Mouse (Mus musculus): ENCODE results near the gene Ubald2. TPM values are rescaled to one million over a fixed set of nuclear protein-coding genes. Genes with fewer than 3 reads are reported as not detected.

The Ubald2 gene
- total RNA-seq, 2 experiments from 2014 or later, result 47.2 to 49.4 TPM

DNA sequence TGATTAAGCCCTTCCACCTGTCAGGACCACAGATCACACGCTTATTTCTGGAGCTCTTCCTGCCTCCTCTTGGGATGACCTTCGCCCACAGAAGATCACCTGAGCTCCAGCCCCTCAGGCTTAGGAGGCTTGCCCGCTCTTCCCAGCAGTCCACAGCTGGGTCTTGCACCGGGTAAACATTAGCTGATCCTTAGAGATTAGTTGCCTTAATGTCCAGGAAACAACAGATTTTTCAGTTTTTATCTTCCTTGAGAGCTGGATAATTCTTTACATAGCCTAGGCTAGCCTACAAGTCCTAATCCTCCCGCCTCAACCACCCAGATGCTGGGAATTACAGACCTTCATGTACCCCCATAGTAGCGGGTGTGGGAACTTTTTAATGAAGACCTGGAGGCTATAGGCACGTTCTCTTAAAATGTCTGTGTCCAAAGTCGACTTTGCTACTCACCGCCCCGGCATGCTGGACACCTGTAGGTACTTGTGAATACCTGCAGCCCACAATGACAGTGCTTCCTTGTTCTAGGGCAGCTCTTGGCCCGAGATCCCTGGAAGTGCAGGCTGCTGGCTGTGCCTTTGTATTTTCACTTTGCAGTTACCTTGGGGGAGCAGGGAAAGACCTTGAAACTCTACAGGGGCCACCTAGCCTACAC, 2.3 kb upstream of the Ubald2 start:
- DNase-seq, result no peak
- intact Hi-C loops (cut with DNase I), result loop anchor here (2.0 to 5.0 kb wide), 2 partner anchors 13 to 344 kb away; partner anchors contain the start of gene Wbp2

DNA sequence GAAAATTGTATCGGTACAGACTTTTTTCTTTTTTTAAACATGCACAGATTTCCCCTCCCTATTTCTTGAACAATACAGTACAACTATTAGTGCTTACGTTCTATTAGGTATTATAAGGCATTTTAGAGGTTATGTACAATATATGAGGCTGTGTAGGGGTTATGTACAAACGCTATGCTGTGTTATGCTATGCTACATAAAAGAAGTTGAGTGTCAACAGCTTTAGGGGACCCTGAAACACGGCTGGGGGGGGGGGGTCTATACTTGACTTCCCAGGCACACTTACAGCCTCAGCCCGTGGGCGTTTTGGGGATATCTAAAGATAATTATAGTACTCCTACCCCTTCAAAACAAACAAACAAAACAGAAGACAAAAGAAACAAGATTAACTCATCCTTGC, 1.8 kb upstream of the Ubald2 start:
- intact Hi-C loops (cut with DNase I), result loop anchor here (2.0 to 5.0 kb wide), 2 partner anchors 13 to 345 kb away; partner anchors contain the start of gene Wbp2
- no peak for DNase-seq

DNA sequence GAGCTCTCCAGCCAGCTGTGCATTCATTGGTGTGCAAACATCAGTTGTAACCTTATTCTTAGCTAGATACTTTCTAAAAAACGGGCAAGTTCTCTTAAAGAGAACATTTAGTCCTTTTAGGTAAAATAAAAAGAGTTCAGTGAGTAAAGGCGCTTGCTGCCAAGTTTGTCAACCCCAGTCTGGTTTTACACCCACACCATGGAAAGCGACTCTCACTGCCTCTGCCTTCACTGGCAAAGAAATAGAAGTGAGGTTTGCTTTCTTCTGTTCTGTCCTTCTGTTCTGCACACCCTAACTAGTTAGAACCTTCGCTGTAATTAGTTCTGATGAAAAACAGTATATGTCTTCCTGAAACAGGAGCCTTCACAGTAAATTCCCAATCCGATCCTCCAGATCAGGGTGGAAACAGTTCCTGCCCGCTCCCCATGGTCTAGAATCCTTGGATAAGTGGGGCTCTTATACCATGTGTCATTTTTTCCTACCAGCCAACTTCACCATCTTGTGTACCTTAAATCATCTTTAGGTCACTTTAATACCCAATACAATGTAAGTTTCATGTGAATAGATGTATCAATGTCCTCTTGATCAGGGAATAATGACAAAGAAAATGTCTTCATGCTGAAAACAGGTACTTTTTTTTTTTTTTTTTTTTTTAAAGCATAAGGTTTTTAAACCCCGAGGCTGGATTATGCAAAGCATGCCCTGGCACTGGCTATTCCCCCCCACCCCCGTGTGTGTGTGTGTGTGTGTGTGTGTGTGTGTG, 1.1 kb upstream of the Ubald2 start:
- intact Hi-C loops (cut with DNase I), result loop anchor here (2.0 to 5.0 kb wide), 2 partner anchors 14 to 345 kb away; partner anchors contain the start of gene Wbp2

DNA sequence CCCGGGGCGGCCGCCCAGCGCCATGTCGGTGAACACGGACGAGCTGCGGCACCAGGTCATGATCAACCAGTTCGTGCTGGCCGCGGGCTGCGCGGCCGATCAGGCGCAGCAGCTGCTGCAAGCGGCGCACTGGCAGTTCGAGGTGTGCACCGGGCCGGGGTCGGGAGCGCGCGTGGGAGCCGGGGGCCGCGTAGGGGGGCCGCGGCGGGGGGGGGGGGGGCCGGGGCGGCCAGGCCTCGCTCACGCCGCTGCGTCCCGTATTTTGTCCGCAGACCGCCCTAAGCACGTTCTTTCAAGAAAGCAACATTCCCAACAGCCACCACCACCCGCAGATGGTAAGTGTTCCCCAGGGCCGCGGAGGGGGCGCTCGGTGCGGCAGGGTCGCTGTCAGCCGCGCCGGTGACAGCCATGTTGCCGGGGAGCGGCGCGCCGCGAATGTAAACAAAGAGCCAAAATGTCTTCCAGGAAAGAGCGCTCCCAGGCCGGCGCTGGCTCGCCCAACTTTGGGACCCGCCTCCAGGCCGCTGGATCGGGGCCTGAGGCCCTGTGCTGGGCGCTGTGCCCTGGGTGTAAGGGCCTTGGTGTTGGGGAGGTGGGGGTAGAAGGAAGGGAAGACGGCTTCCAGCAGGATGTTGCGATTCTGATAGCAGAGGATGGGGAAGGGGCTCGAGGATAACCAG, 533 bp downstream of the Ubald2 start:
- intact Hi-C loops (cut with DNase I), result loop anchor here (5.0 kb wide), 1 partner anchor 347 kb away; the partner anchor contains the start of gene Wbp2
- peak; percentile 84 for DNase-seq

More for the DNA sequence above, 1.1 kb upstream of the Ubald2 start:
- DNase-seq, result no peak

DNA sequence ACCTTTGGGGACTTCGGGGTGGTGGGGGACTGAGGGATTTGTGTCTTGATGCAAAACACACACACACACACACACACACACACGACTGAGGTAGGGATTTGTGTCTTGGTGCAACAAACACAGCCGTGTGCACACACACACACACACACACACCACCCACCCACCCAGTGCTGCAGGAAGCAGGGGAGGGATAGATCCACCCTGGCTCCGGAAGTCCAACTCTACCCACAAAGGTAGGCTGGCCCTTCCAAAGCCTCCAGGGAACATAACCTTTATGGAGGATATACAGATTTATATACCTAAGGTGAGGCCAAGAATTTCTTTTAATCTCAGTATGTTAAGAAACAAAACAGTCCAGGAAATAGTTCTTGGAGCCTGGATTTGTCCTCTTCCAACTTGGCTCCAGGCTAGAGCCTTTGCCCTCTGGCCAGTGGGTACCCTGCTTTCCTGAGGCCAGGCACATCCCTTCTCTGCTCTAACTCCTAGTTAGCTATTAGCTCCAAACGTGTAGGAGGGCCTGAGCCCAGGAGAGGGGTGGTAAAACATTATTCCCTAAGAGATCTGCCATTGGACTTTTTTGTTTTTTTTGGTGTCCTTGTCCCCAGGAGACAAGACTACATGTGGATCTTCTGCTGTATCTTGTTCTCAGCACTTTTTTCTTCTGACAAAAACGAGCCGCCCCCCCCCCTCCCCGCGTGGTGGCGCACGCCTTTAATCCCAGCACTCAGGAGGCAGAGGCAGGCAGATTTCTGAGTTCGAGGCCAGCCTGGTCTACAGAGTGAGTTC, 1.3 kb downstream of the Ubald2 start:
- DNase-seq, result no peak
- intact Hi-C loops (cut with DNase I), result loop anchor here (5.0 kb wide), 1 partner anchor 348 kb away; the partner anchor contains the start of gene Wbp2

DNA sequence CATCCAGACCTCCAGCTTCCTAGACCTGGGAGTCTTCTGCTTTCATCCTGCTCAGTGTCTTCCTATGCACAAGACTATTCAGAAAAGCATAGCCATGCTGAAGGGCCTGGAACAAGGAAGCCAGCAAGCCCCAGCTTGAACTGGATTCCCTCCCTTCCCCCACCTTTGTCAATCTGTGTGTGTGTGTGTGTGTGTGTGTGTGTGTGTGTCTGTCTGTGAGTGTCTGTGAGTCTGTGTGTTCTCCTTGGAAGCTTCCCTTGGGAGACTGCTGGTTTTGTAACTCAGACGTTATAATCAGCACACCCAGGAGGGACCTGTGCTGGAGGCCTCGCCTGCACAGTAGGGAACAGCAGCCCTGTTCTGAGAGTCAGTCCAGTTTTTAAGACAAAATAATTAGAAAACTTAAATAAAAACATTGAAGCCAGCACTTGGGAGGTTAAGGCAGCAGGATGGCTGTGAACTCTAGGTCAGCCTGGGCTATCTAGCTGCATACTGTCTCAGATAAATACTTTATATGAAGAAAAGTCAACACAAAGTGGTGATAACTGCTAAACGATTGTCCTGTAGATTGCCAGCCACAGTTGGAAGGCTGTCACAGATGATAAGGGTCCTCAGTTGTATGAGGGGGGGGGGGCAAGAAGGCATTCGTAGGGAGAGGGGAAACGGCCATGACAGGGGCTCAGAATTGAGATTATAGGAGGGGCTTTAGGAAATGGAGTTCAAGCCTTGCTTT, 2.3 kb downstream of the Ubald2 start:
- DNase-seq, result peak in 1 of 2 experiments; percentile 31
- intact Hi-C loops (cut with DNase I), result no loop called here

DNA sequence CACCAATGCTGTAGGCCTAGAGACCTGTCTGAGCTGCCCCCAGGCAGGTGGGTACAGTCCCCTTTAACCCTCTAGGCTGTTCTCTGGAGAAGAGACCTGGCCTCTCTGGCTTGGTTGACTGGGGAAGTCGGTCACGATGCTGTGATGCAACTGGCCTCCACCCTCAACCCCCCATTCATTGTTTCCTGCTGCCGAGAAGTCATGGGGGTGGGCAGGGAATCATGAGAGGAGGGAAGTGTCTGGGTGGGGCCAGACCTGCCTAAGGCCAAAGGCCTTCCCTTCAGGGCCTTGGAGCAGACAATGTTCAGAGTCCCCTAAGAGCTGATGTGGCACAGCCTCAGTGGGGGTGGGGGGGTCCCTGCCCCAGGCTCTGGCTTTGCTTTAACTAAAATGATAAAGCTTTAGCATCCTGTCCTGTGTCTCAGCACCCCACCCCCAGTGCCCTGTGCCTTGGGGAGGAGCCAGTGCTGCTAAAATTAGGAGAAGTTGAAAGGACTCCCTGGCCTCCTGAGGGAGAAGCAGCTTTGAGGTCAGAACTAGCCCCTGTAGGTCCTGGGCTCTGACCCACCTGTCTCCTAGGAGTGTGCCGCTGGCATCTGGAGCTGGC, 2.9 kb downstream of the Ubald2 start:
- DNase-seq, result peak; percentile 75 to 77
- intact Hi-C loops (cut with DNase I), result no loop called here

DNA sequence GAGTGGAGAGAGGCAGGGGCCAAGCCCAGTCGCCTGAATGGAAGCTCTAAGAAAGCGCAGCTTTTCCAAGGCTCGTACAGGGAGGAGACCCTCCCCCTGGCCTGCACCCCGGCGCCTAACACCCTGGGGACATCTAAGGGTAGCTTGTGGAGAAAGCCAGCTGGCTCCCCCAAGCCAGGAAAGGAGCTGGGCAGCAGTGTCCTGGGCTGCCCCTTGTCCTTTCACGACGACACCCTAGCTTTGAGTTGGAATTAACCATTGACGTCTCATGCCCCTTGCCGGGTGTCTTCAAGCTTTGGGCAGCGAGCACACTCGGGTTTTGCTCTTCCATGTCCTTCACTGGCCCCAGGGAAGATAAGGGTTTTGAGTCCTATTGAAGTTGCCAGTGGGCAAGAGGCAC, 3.6 kb downstream of the Ubald2 start:
- intact Hi-C loops (cut with DNase I), result no loop called here
- DNase-seq, result peak in 1 of 2 experiments; percentile 26

DNA sequence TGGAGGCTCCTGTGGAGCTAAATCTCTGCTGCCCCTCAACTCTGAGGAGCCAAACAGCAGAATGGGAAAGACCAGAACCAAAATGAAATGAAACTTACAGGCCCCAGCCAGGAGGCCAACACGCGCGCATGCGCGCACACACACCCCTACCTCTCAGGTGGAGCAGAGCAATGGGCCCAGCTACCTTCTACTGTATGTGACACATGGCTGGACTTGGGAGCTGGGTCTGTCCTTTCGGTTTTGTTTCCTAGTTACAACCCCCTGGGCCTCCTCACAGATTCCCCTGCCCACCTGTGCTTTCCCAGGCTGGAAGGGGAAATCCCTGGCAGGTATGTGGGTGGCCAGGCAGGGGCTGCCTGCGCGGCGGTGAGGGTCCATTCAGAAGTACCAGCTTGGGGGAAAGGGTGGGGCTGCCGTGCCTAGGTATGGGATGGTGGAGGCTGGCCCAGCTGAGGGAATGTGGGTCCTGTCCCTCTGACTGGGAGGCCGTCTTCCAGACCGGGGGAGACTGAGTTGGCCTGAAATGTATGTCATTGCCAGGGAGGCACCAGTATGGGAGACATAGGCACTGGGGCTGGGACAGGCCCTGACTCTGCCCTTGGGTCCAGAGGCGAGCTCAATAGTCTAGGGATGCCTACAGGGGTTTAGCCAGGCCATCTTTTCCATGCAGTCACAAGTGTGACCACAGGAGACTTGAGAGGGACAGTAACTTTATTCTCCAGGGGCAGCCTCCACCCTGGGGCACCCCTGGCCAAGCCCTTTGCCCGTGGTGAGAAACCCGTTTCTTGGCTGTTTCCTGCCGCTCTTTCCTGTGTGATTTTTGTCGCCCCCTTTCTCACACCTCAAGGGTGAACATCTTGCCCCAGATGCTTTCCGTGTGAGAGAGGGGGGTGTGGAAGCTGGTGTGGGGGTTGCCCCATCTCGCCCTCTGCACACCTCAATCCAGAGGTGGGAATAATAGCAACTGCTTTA, 5.7 kb downstream of the Ubald2 start:
- no peak for DNase-seq
- intact Hi-C loops (cut with DNase I), result no loop called here

DNA sequence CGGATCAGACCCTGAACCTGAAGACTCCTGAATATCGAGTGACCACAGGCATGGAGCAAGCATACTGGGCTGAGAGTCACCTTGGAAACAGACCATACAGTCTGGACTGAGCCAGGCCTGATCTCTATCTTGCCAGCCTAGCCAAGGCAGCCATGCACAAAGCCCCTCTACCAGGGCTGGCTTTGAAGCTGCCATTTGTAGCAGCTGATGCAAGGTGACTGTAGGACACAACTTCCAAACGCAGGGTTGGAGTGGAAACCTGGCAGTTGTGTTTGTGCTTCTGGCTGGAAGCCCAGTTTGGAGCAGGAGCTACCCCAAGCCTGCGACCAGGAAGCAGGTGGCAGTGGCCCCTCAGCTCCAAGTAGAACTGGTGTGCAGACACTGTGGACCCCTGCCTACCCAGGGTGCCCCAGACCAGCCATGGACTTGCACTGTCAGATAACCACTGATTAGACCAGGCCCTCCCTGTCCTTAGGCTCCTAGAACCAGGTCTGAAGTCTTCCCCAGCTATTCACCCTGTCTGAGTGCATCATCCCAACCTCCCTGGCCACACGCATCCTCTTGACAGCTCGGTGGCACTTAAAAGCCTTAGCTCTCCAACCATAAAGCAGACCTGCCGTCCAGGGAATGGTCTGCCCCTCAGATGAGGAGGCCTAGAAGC, 6.6 kb downstream of the Ubald2 start:
- intact Hi-C loops (cut with DNase I), result no loop called here
- peak; percentile 67 to 71 for DNase-seq

DNA sequence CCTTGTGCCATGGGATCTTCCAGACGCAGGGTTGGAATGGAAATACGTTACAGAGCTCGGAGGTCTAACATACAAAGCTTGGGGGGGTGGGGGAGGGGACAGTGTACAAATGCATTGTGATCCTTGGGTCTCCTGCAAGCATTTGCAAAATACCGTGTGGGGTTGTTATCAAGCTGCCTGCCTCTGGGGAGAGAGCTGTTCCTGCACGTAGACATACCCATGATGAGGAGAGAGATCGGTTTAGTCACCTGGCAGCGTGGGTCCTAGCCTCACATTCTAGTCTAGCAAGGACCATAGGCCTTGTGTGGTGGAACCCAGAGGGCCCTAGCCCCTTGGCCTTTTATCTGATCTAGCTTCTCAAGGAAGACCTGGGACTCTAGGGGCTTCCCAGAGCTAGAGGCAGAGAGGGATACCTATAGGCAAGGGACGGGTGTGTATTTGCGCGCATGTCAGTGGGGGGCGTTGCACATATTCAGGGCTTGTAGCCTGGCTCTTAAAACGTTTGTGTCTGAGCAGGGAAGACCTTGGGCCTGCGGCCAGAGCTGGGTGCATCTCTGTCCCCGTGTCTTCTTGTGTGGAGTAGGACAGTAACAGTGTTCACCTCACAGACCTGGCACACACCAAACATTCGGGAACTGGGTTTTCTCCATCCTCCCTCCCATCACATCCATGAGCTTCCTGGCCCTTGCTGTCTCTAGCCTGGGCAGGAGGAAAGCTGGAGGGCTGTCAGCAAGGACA, 8.4 kb downstream of the Ubald2 start:
- no peak for DNase-seq
- intact Hi-C loops (cut with DNase I), result no loop called here

DNA sequence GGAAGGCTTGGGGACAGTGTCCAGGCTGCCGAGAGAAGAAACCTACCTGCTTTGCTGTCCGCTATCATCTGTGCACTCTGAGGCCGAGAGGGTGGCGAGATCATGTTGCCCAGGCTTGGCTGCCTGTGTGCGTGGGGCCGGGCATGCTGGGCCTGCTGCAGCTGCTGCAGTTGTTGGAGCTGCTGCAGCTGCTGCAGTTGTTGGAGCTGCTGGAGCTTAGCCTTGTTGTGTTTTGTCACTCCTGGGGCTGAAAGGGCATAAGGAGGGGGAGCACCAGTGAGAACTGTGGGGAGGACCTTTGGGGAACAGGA, 8.9 kb downstream of the Ubald2 start:
- intact Hi-C loops (cut with DNase I), result no loop called here
- DNase-seq, result no peak

DNA sequence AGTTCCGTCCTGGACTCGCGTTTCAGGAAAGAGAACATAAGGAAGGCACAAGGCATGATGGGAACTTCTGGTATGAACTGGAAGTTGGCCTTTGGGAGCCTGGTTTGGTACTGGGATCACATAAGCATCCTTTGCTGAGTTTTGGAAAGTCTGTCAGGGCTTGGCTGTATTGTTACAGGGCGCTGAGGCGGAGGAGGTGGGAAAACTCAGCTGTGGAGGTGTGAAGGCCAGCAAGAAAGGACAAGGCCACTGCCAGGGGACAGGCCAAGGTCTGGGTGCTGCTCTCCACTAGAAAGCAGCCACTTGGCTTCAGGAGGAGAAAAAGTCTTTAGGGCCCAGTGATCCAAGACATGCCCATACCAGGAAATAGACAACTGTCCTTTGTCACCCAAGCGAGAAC, 9.4 kb downstream of the Ubald2 start:
- no peak for DNase-seq
- intact Hi-C loops (cut with DNase I), result no loop called here

DNA sequence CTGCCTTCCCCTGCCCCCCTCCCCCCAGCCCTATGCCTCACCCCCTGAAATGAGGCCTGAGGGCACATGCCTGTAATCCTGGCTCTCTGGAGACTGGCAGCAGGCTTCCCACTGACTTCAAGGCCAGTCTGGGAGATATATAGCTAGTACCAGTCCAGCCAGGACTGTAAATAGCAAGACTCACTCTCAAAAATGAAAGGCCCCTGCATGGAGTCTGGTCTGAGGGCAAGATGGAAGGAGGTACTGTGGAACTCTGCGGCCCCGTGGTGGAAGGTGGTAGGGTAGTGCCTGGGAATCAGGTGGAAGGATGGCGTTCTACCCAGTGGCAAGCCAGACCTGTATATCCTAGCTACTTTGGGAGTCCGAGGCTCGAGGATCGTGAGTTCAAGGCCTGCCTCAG, 10.0 kb downstream of the Ubald2 start:
- intact Hi-C loops (cut with DNase I), result no loop called here
- no peak for DNase-seq

DNA sequence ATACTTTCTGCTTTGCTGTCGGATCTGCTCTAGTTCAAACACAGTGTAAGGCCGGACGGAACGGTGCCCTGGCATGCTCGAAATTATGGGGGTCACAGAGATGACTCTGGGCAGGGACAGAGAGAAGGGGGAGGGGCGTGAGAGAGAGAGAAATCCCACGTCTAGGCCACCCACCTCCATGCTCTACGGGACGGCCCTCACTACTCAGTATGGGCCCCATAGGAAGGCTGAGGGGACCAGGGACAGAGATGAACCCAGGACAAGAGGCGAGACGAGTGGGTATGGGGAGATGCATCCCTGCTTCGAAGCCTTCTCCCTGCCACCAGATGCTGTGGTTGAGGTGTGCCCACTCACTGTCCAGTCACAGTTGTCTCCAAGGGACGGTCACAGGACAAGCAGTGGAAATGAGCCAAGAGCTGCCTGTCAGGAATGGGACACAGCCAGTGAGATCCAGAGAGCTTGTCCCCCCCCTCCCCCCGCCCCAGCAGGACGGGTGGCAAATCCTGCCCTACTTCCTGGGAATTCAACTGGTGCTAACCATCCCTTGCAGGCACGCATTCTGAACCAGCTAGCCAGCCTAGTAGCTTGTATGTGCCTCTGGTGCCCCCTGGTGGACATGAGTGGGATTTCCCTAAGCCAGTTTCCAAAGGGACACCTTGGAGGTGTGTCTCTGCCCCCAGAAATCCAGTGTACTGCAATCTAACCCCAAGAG, 11.9 kb downstream of the Ubald2 start:
- intact Hi-C loops (cut with DNase I), result loop anchor here (1.0 to 5.0 kb wide), 3 partner anchors 57 to 218 kb away; no protein-coding TSS in a partner anchor
- DNase-seq, result peak; percentile 92 to 96

DNA sequence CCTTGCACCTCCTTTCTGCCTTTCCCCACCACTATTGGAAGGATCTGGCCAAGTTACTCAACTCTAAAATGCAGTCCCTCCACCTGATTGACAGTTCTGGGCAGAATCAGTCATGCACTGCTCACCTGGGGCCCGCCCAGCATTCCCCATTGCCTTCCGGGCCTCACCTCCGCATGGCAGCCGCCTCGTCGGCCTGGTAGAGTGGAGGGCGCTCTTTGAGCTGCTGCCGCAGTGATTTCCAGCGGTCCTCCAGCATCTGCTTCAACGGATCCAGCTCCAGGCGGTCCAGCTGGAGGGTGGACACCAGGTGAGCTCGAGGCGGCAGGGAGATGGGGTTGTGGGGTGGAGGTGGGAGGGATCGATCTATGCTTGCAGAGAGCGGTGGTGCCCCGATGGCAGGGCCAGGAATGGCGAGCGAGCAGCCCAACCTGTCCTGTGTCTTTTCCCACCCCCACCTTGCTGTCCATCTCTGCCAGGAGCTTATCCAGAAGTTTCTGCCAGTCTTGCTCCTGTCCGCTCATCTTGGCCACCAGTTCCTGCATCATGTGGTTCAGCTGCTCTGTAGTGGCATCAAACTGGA, 12.5 kb downstream of the Ubald2 start:
- DNase-seq, result no peak
- intact Hi-C loops (cut with DNase I), result loop anchor here (1.0 to 5.0 kb wide), 3 partner anchors 58 to 219 kb away; no protein-coding TSS in a partner anchor

Data from heart, postnatal 10 days (tissue).